21 mouse cellular contexts compared by ENCODE assay signal in the genomic region with DNA sequence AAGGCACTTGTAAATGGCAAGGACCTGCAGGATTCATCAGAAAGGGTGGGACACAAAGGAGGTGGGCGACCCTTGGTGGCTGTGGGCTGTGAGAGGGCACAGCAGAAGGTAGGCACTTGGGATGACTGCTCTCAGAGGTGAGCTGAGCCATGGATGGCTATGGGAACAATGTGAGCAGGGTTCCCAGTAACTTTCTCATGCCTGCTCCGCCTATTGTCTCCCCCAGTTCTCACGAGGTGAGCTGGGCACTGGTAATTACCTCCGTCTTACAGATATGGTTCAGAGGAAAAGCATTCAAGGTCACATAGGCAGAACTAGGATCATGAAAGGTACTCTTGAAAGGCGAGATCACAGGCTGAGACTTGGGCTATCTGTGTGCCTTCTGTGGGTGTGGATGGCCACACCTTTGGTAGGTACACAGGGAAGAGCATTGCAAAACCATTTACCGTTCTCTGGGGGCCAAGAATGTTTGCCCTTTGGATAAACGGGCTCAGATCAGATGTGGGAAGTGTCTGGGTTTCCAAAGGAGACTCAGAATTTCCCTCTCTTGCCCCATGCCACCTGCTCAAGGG. TPM values are rescaled to one million over a fixed set of nuclear protein-coding genes. Genes with fewer than 3 reads are reported as not detected.
A peak's percentile ranks its signal among the peaks of the same experiment; 100 is the strongest.
DNase-seq lines count a peak whose midpoint lies in the region; ATAC-seq and TF ChIP-seq lines count a peak whose summit lies in the region.
"Had no signal": no experiment of that assay in that cellular context is flagged by ENCODE, and none has a peak within 500 bp of the region (broad histone marks: within the 10 kb centered on the region; RNA-seq: fewer than 3 reads in every experiment).

No protein-coding gene starts in this region.

- peaks cover 7% of the 10 kb centered on the region for H3K4me1 ChIP-seq in stomach, embryonic 14.5 days (ENCODE audit: control insufficient read depth, insufficient read depth, low read length)
- H3K4me1 ChIP-seq in stomach, postnatal 0 days (replicated peaks; ENCODE audit: control insufficient read depth, insufficient read depth), result peaks cover 2% of the 10 kb centered on the region; the same call in 1 of the 2 replicates
- H3K4me1 ChIP-seq in liver, embryonic 13.5 days (replicated peaks), result peaks cover 37% of the 10 kb centered on the region

- H3K27me3 ChIP-seq in stomach, embryonic 14.5 days (ENCODE audit: control insufficient read depth, insufficient read depth, low read length), result 0 out of 2 replicates have a peak, but pooled peaks cover 11% of the 10 kb centered on the region
- H3K27me3 ChIP-seq in stomach, postnatal 0 days (ENCODE audit: control insufficient read depth, insufficient read depth, low read length), result no peaks in the 10 kb centered on the region
- H3K27me3 ChIP-seq in liver, embryonic 13.5 days, result peaks cover 61% of the 10 kb centered on the region

- intact Hi-C loops in left cerebral cortex, postnatal 4 days (cut with DNase I), result loop anchor here (10.0 kb wide), 1 partner anchor 55 kb away; the partner anchor contains the start of gene Pold3

- no peaks in the 10 kb centered on the region for H3K36me3 ChIP-seq in stomach, embryonic 14.5 days (ENCODE audit: control insufficient read depth, insufficient read depth, low read length)
- H3K36me3 ChIP-seq in stomach, postnatal 0 days (ENCODE audit: control insufficient read depth, insufficient read depth, low read length), result no peaks in the 10 kb centered on the region
- no peaks in the 10 kb centered on the region for H3K36me3 ChIP-seq in liver, embryonic 13.5 days

- no peak overlapping the region for H3K4me3 ChIP-seq in stomach, embryonic 14.5 days (ENCODE audit: low read depth, low read length)
- H3K4me3 ChIP-seq in stomach, postnatal 0 days (ENCODE audit: low read depth, low read length), result no peak overlapping the region
- 0 out of 2 replicates have a peak overlapping the region, but pooled peaks have one; percentile 7 for H3K4me3 ChIP-seq in liver, embryonic 13.5 days (replicated peaks)

- H3K9me3 ChIP-seq in stomach, embryonic 14.5 days (ENCODE audit: control insufficient read depth, low read depth, low read length), result no peaks in the 10 kb centered on the region
- H3K9me3 ChIP-seq in stomach, postnatal 0 days (ENCODE audit: control insufficient read depth, low read length), result no peaks in the 10 kb centered on the region
- no peaks in the 10 kb centered on the region for H3K9me3 ChIP-seq in liver, embryonic 13.5 days (replicated peaks)

- TF ChIP-seq EP300 in stomach, postnatal 0 days (optimal IDR thresholded peaks at IDR 0.05), result no peak

- peak; percentile 27 for DNase-seq in heart, adult 11 months
- DNase-seq in heart, adult 8-10 months (ENCODE audit: low spot score), result no peak
- no peak for DNase-seq in stomach, postnatal 0 days (ENCODE audit: low spot score)
- DNase-seq in liver, embryonic 13.5 days, result no peak
- DNase-seq in layer of hippocampus, postnatal 25 days (ENCODE audit: extremely low spot score in 1 of 2, low spot score in 1 of 2), result no peak
- DNase-seq in left cerebral cortex, postnatal 4 days, result no peak
- DNase-seq: adrenal gland, postnatal 25 days; cerebellum, adult 9-11 months; gastrocnemius, postnatal 14 days; kidney, postnatal 10 days; lung, embryonic 14.5 days; right cerebral cortex, postnatal 25 days; thymus, postnatal 14 days had no signal

- no peak overlapping the region for H3K9ac ChIP-seq in stomach, embryonic 14.5 days (replicated peaks; ENCODE audit: low read depth, low read length)
- no peak overlapping the region for H3K9ac ChIP-seq in stomach, postnatal 0 days (ENCODE audit: low read length)
- peak overlapping the region; percentile 24; the same call in 1 of the 2 replicates for H3K9ac ChIP-seq in liver, embryonic 13.5 days
- H3K9ac ChIP-seq: lung, embryonic 14.5 days had no signal

- no peak for TF ChIP-seq CTCF in stomach, postnatal 0 days (IDR thresholded peaks at IDR 0.05; ENCODE audit: low read depth)

- ATAC-seq in stomach, embryonic 14.5 days (ENCODE audit: insufficient number of reproducible peaks, insufficient read depth, low FRiP score, low read depth), result peak; percentile 38; the same call in 1 of the 2 replicates
- ATAC-seq in stomach, postnatal 0 days (ENCODE audit: low FRiP score, low TSS enrichment), result no peak
- no peak for ATAC-seq in liver, embryonic 13.5 days (ENCODE audit: low read depth)
- ATAC-seq in erythroblast, adult 5-6 weeks (replicated peaks; ENCODE audit: low FRiP score, poor library complexity, severe bottlenecking), result no peak
- ATAC-seq: activated CD4-positive, CD25-positive, alpha-beta regulatory T cell, adult 4 months; inflammation-experienced regulatory T-cells, adult 6 months; midbrain, embryonic 16.5 days had no signal

- WGBS in stomach, embryonic 14.5 days, result 57% methylated on average over 7 of the region's 7 CpGs
- WGBS in stomach, postnatal 0 days, result 49% methylated on average over 7 of the region's 7 CpGs
- WGBS in liver, embryonic 13.5 days (ENCODE audit: insufficient replicate concordance), result 31% methylated on average over 7 of the region's 7 CpGs

- no peak overlapping the region for H3K27ac ChIP-seq in stomach, embryonic 14.5 days (ENCODE audit: low read length)
- no peak overlapping the region for H3K27ac ChIP-seq in stomach, postnatal 0 days (replicated peaks)
- peak overlapping the region; percentile 51; the same call in 1 of the 2 replicates for H3K27ac ChIP-seq in liver, embryonic 13.5 days
- H3K27ac ChIP-seq: macrophage had no signal

- peak overlapping the region; percentile 61; the same call in 1 of the 2 replicates for H3K4me2 ChIP-seq in stomach, embryonic 14.5 days (replicated peaks; ENCODE audit: low read depth, low read length)
- H3K4me2 ChIP-seq in stomach, postnatal 0 days (replicated peaks; ENCODE audit: low read depth), result no peak overlapping the region
- H3K4me2 ChIP-seq in liver, embryonic 13.5 days, result peak overlapping the region; percentile 64

RNA-seq across cellular contexts. Expression of gene Kcne3, which starts 3.6 kb away (rescaled TPM):
- 1 to 10 TPM in 1 of 4 experiments, under 1 TPM in 3; 0.28 to 1.5 (median 0.66) TPM for total RNA-seq in heart, adult 8-10 months (2022)
- 19.6 and 23.0 TPM in 2 replicates for polyA plus RNA-seq in stomach, embryonic 14.5 days (2014; fragmentation: Nextera tagmentation; extraction: Ambion mirVana)
- 3.8 and 4.7 TPM in 2 replicates for polyA plus RNA-seq in stomach, postnatal 0 days (2015; fragmentation: Nextera tagmentation; extraction: Ambion mirVana)
- polyA plus RNA-seq in liver, embryonic 13.5 days (2015; fragmentation: Nextera tagmentation; extraction: Ambion mirVana), result 1.5 TPM in 2 replicates
- total RNA-seq in layer of hippocampus, postnatal 25 days (2021), result under 1 TPM; 0.59 TPM
- total RNA-seq in erythroblast, adult 5-6 weeks (2015; ENCODE audit: low replicate concordance), result not detected in 2 replicates
- total RNA-seq in erythroblast, adult 5-6 weeks (2017; ENCODE audit: low replicate concordance), result 1.8 and 3.7 TPM in 2 replicates
- total RNA-seq in left cerebral cortex, postnatal 4 days (2021), result not detected
- total RNA-seq: CH12.LX; left cerebral cortex, postnatal 14 days had no signal
- polyA plus RNA-seq: activated CD4-positive, CD25-positive, alpha-beta regulatory T cell, adult 4 months; inflammation-experienced regulatory T-cells, adult 6 months had no signal

RNA-seq across cellular contexts. Expression of gene Lipt2, which starts 20.8 kb away (rescaled TPM):
- total RNA-seq in heart, adult 8-10 months (2022), result 1 to 10 TPM; 4.4 to 6.3 (median 5.4) TPM
- polyA plus RNA-seq in stomach, embryonic 14.5 days (2014; fragmentation: Nextera tagmentation; extraction: Ambion mirVana), result 23.6 and 25.7 TPM in 2 replicates
- 8.8 and 10.2 TPM in 2 replicates for polyA plus RNA-seq in stomach, postnatal 0 days (2015; fragmentation: Nextera tagmentation; extraction: Ambion mirVana)
- polyA plus RNA-seq in liver, embryonic 13.5 days (2015; fragmentation: Nextera tagmentation; extraction: Ambion mirVana), result 7.0 and 7.2 TPM in 2 replicates
- total RNA-seq in layer of hippocampus, postnatal 25 days (2021), result 1 to 10 TPM; 5.1 to 7.4 TPM
- total RNA-seq in erythroblast, adult 5-6 weeks (2015; ENCODE audit: low replicate concordance), result 2.9 TPM in 1 of 2 replicates, not detected in the other
- 0.26 and 0.98 TPM in 2 replicates for total RNA-seq in erythroblast, adult 5-6 weeks (2017; ENCODE audit: low replicate concordance)
- total RNA-seq in left cerebral cortex, postnatal 4 days (2021), result 1 to 10 TPM; 6.8 to 7.6 TPM

RNA-seq across cellular contexts. Expression of gene Pgm2l1, which starts 47.3 kb away (rescaled TPM):
- 1 to 10 TPM; 5.5 to 7.9 (median 7.2) TPM for total RNA-seq in heart, adult 8-10 months (2022)
- 4.3 and 4.6 TPM in 2 replicates for polyA plus RNA-seq in stomach, embryonic 14.5 days (2014; fragmentation: Nextera tagmentation; extraction: Ambion mirVana)
- 0.90 and 1.0 TPM in 2 replicates for polyA plus RNA-seq in stomach, postnatal 0 days (2015; fragmentation: Nextera tagmentation; extraction: Ambion mirVana)
- 1.8 and 2.0 TPM in 2 replicates for polyA plus RNA-seq in liver, embryonic 13.5 days (2015; fragmentation: Nextera tagmentation; extraction: Ambion mirVana)
- 100 to 1,000 TPM; 267 to 298 TPM for total RNA-seq in layer of hippocampus, postnatal 25 days (2021)
- 11.1 and 13.2 TPM in 2 replicates for total RNA-seq in erythroblast, adult 5-6 weeks (2015; ENCODE audit: low replicate concordance)
- total RNA-seq in erythroblast, adult 5-6 weeks (2017; ENCODE audit: low replicate concordance), result 12.7 and 18.4 TPM in 2 replicates
- total RNA-seq in left cerebral cortex, postnatal 4 days (2021), result 100 to 1,000 TPM; 266 to 271 TPM

RNA-seq across cellular contexts. Expression of gene Pold3, which starts 58.6 kb away (rescaled TPM):
- total RNA-seq in heart, adult 8-10 months (2022), result 1 to 10 TPM; 7.5 to 9.4 (median 8.9) TPM
- 73.9 and 75.2 TPM in 2 replicates for polyA plus RNA-seq in stomach, embryonic 14.5 days (2014; fragmentation: Nextera tagmentation; extraction: Ambion mirVana)
- polyA plus RNA-seq in stomach, postnatal 0 days (2015; fragmentation: Nextera tagmentation; extraction: Ambion mirVana), result 18.6 and 20.3 TPM in 2 replicates
- polyA plus RNA-seq in liver, embryonic 13.5 days (2015; fragmentation: Nextera tagmentation; extraction: Ambion mirVana), result 54.4 and 68.4 TPM in 2 replicates
- 10 to 100 TPM; 24.7 to 32.4 TPM for total RNA-seq in layer of hippocampus, postnatal 25 days (2021)
- 13.0 and 18.1 TPM in 2 replicates for total RNA-seq in erythroblast, adult 5-6 weeks (2015; ENCODE audit: low replicate concordance)
- 50.3 and 62.6 TPM in 2 replicates for total RNA-seq in erythroblast, adult 5-6 weeks (2017; ENCODE audit: low replicate concordance)
- total RNA-seq in left cerebral cortex, postnatal 4 days (2021), result 10 to 100 TPM; 49.6 to 51.8 TPM

Comparison
In these comparisons a context has a peak if more than half of its experiments do, and no peak if none do; other contexts are left out.
1. RNA of gene Pgm2l1, which starts 47.3 kb away (total RNA-seq): 267 to 298 TPM in layer of hippocampus, postnatal 25 days and 266 to 271 TPM in left cerebral cortex, postnatal 4 days; 11.1 to 18.4 TPM in erythroblast, adult 5-6 weeks and 5.5 to 7.9 TPM in heart, adult 8-10 months; every median in the first group is over 10 times any median in the second.